Mouse (Mus musculus) lung, postnatal 0 days (tissue): Measurements from ENCODE around the gene Espl1.

ENCODE experiments used
- CTCF ChIP-seq: IDR thresholded peaks from 2 replicates; pipeline ENCODE4 v1.5.1; 2016; ENCODE audit warnings: antibody characterized with exemption, mild to moderate bottlenecking
- EP300 ChIP-seq: IDR thresholded peaks from 2 replicates; pipeline ENCODE4 v1.6.1; 2016; ENCODE audit warnings: antibody characterized with exemption, mild to moderate bottlenecking, control low read depth

- peak; percentile 68 for TF ChIP-seq CTCF
- TF ChIP-seq EP300 = no peak
Observed at GRCm38 (mm10) chr15:102326022-102326576, 30.0 kb downstream of the Espl1 start, which contains the start of gene Pfdn5.
